Mouse (Mus musculus) CH12.LX (cell line): ENCODE results near the gene E130208F15Rik. TPM values are rescaled to one million over a fixed set of nuclear protein-coding genes. Genes with fewer than 3 reads are reported as not detected.

ENCODE experiments used
- DNase-seq: peaks from one replicate; pipeline ENCODE4 v3.0.0-alpha.2; 2013; ENCODE audit errors: extremely low read depth
- H3K27ac ChIP-seq: 2 replicates; pipeline ENCODE4 v1.5.1; 2012; ENCODE audit warnings: low read depth, mild to moderate bottlenecking, control low read depth, moderate library complexity; ENCODE audit not compliant: insufficient read depth
- H3K27me3 ChIP-seq: replicated peaks from 2 replicates; pipeline ENCODE3; 2012; ENCODE audit warnings: inconsistent platforms
- H3K36me3 ChIP-seq, 2 experiments: replicated peaks in 1 of 2; 2 replicates each; pipeline versions ENCODE3 to v1.6.1; 2012; ENCODE audit warnings: inconsistent platforms in 1 of 2, low read length in 1 of 2, mild to moderate bottlenecking in 1 of 2, mixed read lengths in 1 of 2, moderate library complexity in 1 of 2; ENCODE audit not compliant: control insufficient read depth in 1 of 2, insufficient read depth in 1 of 2
- H3K4me1 ChIP-seq, 2 experiments: 2 replicates each; pipeline ENCODE4 v1.6.1; 2012; ENCODE audit warnings: inconsistent platforms in 1 of 2, moderate library complexity in 1 of 2; ENCODE audit not compliant: insufficient read depth in 2 of 2, control insufficient read depth in 1 of 2
- H3K4me2 ChIP-seq: 2 replicates; pipeline ENCODE4 v1.6.1; 2012; ENCODE audit warnings: low read depth, mild to moderate bottlenecking, control low read depth; ENCODE audit not compliant: poor library complexity, insufficient read depth, severe bottlenecking
- H3K4me3 ChIP-seq, 3 experiments: fragments of 150-350 bp in 1 of 3; sonication (generic) in 1 of 3; replicated peaks in 1 of 3; 2 replicates each; pipeline versions ENCODE3 to v1.5.1; 2011 to 2012; ENCODE audit warnings: low read depth in 2 of 3, low read length in 2 of 3, mild to moderate bottlenecking in 2 of 3, moderate library complexity in 2 of 3, control low read depth in 1 of 3, improper control_type of control experiment in 1 of 3, inconsistent platforms in 1 of 3, mixed read lengths in 1 of 3; ENCODE audit not compliant: poor library complexity in 1 of 3
- H3K79me2 ChIP-seq: replicated peaks from 2 replicates; pipeline ENCODE4 v1.6.1; 2012; ENCODE audit warnings: mild to moderate bottlenecking, moderate library complexity; ENCODE audit not compliant: control insufficient read depth, poor library complexity, insufficient read depth, severe bottlenecking; ENCODE audit errors: extremely low read depth
- H3K9ac ChIP-seq: 2 replicates; pipeline ENCODE4 v1.6.1; 2012; ENCODE audit warnings: low read depth, mild to moderate bottlenecking, control low read depth, moderate library complexity; ENCODE audit not compliant: insufficient read depth
- H3K9me3 ChIP-seq: replicated peaks from 2 replicates; pipeline ENCODE3; 2012; ENCODE audit warnings: low read length, inconsistent platforms, mixed read lengths
- BHLHE40 ChIP-seq: IDR thresholded peaks from 2 replicates; pipeline ENCODE4 v1.6.1; 2011; ENCODE audit warnings: mild to moderate bottlenecking, low read depth, low read length, improper control_type of control experiment
- CTCF ChIP-seq, 2 experiments: IDR thresholded peaks in 1 of 2; conservative IDR thresholded peaks in 1 of 2; 2 replicates each; pipeline ENCODE4 v1.5.1; 2011 to 2012; ENCODE audit warnings: low read depth in 2 of 2, low read length in 2 of 2, improper control_type of control experiment in 1 of 2, inconsistent platforms in 1 of 2, mild to moderate bottlenecking in 1 of 2, moderate library complexity in 1 of 2
- ELF1 ChIP-seq: IDR thresholded peaks from 2 replicates; pipeline ENCODE4 v1.6.1; 2014; ENCODE audit warnings: low read depth, mild to moderate bottlenecking, inconsistent platforms, low read length, improper control_type of control experiment
- ETS1 ChIP-seq: conservative IDR thresholded peaks from 2 replicates; pipeline ENCODE4 v1.6.1; 2012; ENCODE audit warnings: low read depth, mild to moderate bottlenecking, inconsistent platforms, low read length, improper control_type of control experiment, moderate library complexity
- GABPA ChIP-seq: IDR thresholded peaks from 2 replicates; pipeline ENCODE4 v1.6.1; 2012; ENCODE audit warnings: low read depth, low read length, improper control_type of control experiment, inconsistent platforms; ENCODE audit not compliant: insufficient replicate concordance
- IRF4 ChIP-seq: IDR thresholded peaks from 2 replicates; pipeline ENCODE4 v1.6.1; 2014; ENCODE audit warnings: low read depth, mild to moderate bottlenecking, inconsistent platforms, low read length, improper control_type of control experiment
- JUN ChIP-seq: IDR thresholded peaks from 2 replicates; pipeline ENCODE4 v1.6.1; 2011; ENCODE audit warnings: low read depth, mild to moderate bottlenecking, low read length, improper control_type of control experiment, moderate library complexity; ENCODE audit not compliant: insufficient read depth
- KAT2A ChIP-seq: IDR thresholded peaks from 2 replicates; pipeline ENCODE4 v1.6.1; 2012; ENCODE audit warnings: low read length, improper control_type of control experiment, inconsistent platforms; ENCODE audit not compliant: insufficient replicate concordance
- MAX ChIP-seq: IDR thresholded peaks from 2 replicates; pipeline ENCODE4 v1.6.1; 2011; ENCODE audit warnings: low read length, improper control_type of control experiment
- MAZ ChIP-seq: IDR thresholded peaks from 2 replicates; pipeline ENCODE4 v1.6.1; 2012; ENCODE audit warnings: low read depth, mild to moderate bottlenecking, inconsistent platforms, low read length, improper control_type of control experiment, moderate library complexity
- PAX5 ChIP-seq: IDR thresholded peaks from 2 replicates; pipeline ENCODE4 v1.6.1; 2012; ENCODE audit warnings: low read length, inconsistent platforms, mixed read lengths
- POLR2AphosphoS2 ChIP-seq: IDR thresholded peaks from 2 replicates; pipeline ENCODE4 v1.6.1; 2011; ENCODE audit warnings: low read depth, low read length, improper control_type of control experiment
- RAD21 ChIP-seq: IDR thresholded peaks from 2 replicates; pipeline ENCODE4 v1.6.1; 2011; ENCODE audit warnings: low read depth, mild to moderate bottlenecking, low read length, improper control_type of control experiment, moderate library complexity
- RCOR1 ChIP-seq: conservative IDR thresholded peaks from 2 replicates; pipeline ENCODE4 v1.6.1; 2012; ENCODE audit warnings: low read depth, mild to moderate bottlenecking, inconsistent platforms, low read length, improper control_type of control experiment
- SMC3 ChIP-seq: IDR thresholded peaks from 2 replicates; pipeline ENCODE4 v1.6.1; 2011; ENCODE audit warnings: low read depth, low read length, improper control_type of control experiment
- TBP ChIP-seq: conservative IDR thresholded peaks from 2 replicates; pipeline ENCODE4 v1.6.1; 2011; ENCODE audit warnings: low read depth, low read length, improper control_type of control experiment
- TCF12 ChIP-seq: IDR thresholded peaks from 2 replicates; pipeline ENCODE4 v1.6.1; 2014; ENCODE audit warnings: low read depth, mild to moderate bottlenecking, inconsistent platforms, low read length, improper control_type of control experiment
- USF1 ChIP-seq: IDR thresholded peaks from 2 replicates; pipeline ENCODE4 v1.6.1; 2014; ENCODE audit warnings: low read depth, mild to moderate bottlenecking, inconsistent platforms, low read length, improper control_type of control experiment
- USF2 ChIP-seq: conservative IDR thresholded peaks from 2 replicates; pipeline ENCODE4 v1.6.1; 2011; ENCODE audit warnings: low read depth, low read length, improper control_type of control experiment
- ZC3H11A ChIP-seq: IDR thresholded peaks from 2 replicates; pipeline ENCODE4 v1.6.1; 2012; ENCODE audit warnings: low read depth, mild to moderate bottlenecking, inconsistent platforms, low read length, improper control_type of control experiment
- ZKSCAN1 ChIP-seq: IDR thresholded peaks from 2 replicates; pipeline ENCODE4 v1.6.1; 2012; ENCODE audit warnings: low read depth, inconsistent platforms, low read length, improper control_type of control experiment, borderline replicate concordance
- ZMIZ1 ChIP-seq: IDR thresholded peaks from 2 replicates; pipeline ENCODE4 v1.6.1; 2012; ENCODE audit warnings: low read depth, mild to moderate bottlenecking, inconsistent platforms, low read length, improper control_type of control experiment
- dilution Hi-C: fragments of 300-500 bp; cut with MboI; formaldehyde crosslinking; loops from 2 replicates; pipeline ENCODE4 v1.14.3; 2020; ENCODE audit warnings: low sequenced_read_pairs; ENCODE audit not compliant: extremely low pct_unique_long_range_greater_than_20kb, extremely low pct_ligation_motif_present
- in situ Hi-C: fragments of 300-500 bp; cut with MboI; formaldehyde crosslinking; loops from 3 replicates; pipeline ENCODE4 v1.14.3; 2019; ENCODE audit warnings: low sequenced_read_pairs, low pct_ligation_motif_present, low pct_unique_long_range_greater_than_20kb, mixed read lengths
- polyA plus RNA-seq: library from polyadenylated mRNA; unstranded; fragments of >175 nt; gene quantifications from 2 replicates; pipeline ENCODE4 v1.2.1, GENCODE M21; 2012; ENCODE audit warnings: low read depth; ENCODE audit not compliant: insufficient read length
- total RNA-seq, 2 experiments: library from RNA; depleted of rRNA; stranded (reverse); fragments of 300-350 nt in 1 of 2; fragments of >200 nt in 1 of 2; gene quantifications; 2 replicates each; pipeline ENCODE4 v1.2.3; 2012 to 2014

E130208F15Rik gene
- total and polyA plus RNA-seq, 3 experiments = 0.70 to 9.7 (median 5.6) TPM

- Histone ChIP-seq H3K36me3 (peaks cover 15 to 46% of the 10 kb centered on the region in 2 experiments), H3K4me3 (peak overlapping the region; percentile 75 to 96 (median 85)), H3K9ac (peak overlapping the region; percentile 66), H3K27ac (no peak overlapping the region), H3K4me2 (peak overlapping the region; percentile 76), H3K79me2 (peaks cover 6% of the 10 kb centered on the region), H3K27me3 (peaks cover 5% of the 10 kb centered on the region), H3K4me1 (peaks cover 11 to 29% of the 10 kb centered on the region in 2 experiments), H3K9me3 (no peaks in the 10 kb centered on the region)
- in situ Hi-C loops = no loop called here
- TF ChIP-seq JUN (no peak), TCF12 (no peak), ZKSCAN1 (no peak), GABPA (no peak), RAD21 (no peak), IRF4 (no peak), MAZ (no peak), CTCF (conservative IDR thresholded peaks at IDR 0.05 in 1 of 2, IDR thresholded peaks at IDR 0.05 in 1 of 2; ENCODE audit: low read depth in 2 of 2, low read length in 2 of 2) (no peak), KAT2A (no peak), USF2 (no peak), BHLHE40 (no peak), PAX5 (no peak), ZMIZ1 (no peak)
- DNase-seq = no peak
- dilution Hi-C loops = no loop called here
Observed at GRCm38 (mm10) chr7:30309395-30310129, 12.0 kb upstream of the E130208F15Rik start.

DNA sequence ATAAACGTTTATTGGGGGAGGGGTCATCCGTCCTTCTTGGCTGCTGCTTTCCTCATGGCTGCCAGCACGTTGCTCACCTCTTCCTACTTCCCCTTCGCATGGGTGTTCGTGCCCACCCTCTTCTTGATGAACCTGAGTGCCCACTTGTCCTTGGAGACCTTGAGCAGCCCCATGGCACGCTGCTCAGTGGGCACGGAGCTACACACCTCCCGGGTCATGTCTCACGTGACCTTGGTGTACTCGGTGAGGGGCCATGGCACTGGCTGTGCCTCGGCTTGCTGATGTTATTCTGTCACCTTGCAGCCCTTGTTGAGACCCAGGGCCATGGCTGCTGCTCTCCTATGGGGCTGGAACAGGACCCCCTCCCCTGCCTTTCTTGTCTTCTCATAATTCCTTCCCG is 11.4 kb upstream of the E130208F15Rik start:
- H3K36me3 ChIP-seq = peaks cover 15 to 50% of the 10 kb centered on the region in 2 experiments
- peaks cover 5% of the 10 kb centered on the region for H3K27me3 ChIP-seq
- dilution Hi-C loops = no loop called here
- peaks cover 6% of the 10 kb centered on the region for H3K79me2 ChIP-seq
- no peaks in the 10 kb centered on the region for H3K9me3 ChIP-seq
- H3K4me1 ChIP-seq = peaks cover 11 to 29% of the 10 kb centered on the region in 2 experiments
- no peak overlapping the region for H3K4me2 ChIP-seq
- no peak overlapping the region for H3K4me3 ChIP-seq
- in situ Hi-C loops = no loop called here
- TF ChIP-seq USF1 (no peak), SMC3 (no peak), ETS1 (no peak), MAX (no peak), ELF1 (no peak), TBP (no peak), POLR2AphosphoS2 (no peak), ZC3H11A (no peak), USF2 (no peak), IRF4 (no peak), BHLHE40 (no peak), ZKSCAN1 (no peak), RCOR1 (no peak), MAZ (no peak), GABPA (no peak)
- no peak for DNase-seq
- no peak overlapping the region for H3K9ac ChIP-seq
- no peak overlapping the region for H3K27ac ChIP-seq
